Mouse (Mus musculus): ENCODE measurements at regions not wholly inside any gene's neighbourhood (a gene's known extent, or its start where the extent isn't known, plus 50 kb on each side); places are given as distances from the start of the nearest gene placed in this dataset.

DNA sequence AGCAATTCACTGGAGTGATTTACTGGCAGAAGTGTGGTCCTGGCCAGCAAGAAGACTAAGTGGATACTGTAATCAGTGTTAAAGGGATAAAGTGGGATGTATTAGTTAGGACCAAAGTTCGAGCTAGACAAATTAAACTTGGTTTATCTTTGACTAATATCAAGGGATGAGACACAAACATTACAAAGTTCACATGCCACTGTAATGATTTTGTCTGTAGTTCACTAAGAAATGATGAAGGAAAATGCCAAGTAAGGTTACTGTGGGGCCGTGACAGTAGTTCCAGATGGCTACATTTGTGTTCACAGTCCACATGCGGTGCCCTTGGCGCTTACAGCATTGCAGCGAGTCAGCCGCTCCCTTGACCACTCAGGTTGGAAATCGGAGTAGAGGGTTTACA, 458.2 kb upstream of the Pkn2 start:
- Histone ChIP-seq H3K9me3 (ENCODE audit: control insufficient read depth, low read length) (no peaks in the 10 kb centered on the region), H3K36me3 (ENCODE audit: control insufficient read depth, insufficient read depth, low read length) (no peaks in the 10 kb centered on the region), H3K4me2 (ENCODE audit: low read depth, low read length) (no peak overlapping the region), H3K4me1 (ENCODE audit: control insufficient read depth, insufficient read depth, low read length) (no peaks in the 10 kb centered on the region), H3K27me3 (ENCODE audit: control insufficient read depth, insufficient read depth, low read length) (no peaks in the 10 kb centered on the region), H3K9ac (replicated peaks; ENCODE audit: low read depth, low read length) (no peak overlapping the region), H3K4me3 (ENCODE audit: low read depth, low read length) (no peak overlapping the region), H3K27ac (ENCODE audit: low read depth, low read length) (no peak overlapping the region)
- ATAC-seq (ENCODE audit: low read depth), result no peak
- WGBS, result 95% methylated on average over 7 of the region's 7 CpGs

DNA sequence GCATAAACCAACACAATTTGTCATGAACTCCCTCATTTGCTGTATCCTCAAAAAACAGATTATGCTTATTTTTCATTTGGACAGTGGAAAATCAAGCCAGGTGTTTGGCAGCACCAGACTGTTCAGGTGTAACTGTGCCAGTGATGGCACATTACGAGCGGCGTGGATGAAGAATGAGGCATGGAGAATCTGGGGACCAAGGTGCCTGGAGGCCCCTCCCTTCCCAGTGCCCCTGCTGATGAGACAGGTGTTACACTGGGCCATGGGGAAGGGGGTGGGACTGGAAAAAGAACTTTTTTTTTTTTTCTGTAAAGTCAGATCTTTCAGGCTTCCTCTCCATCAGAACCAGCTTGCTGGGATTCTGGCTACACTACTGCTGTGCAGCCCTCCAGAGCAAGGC, 451.5 kb upstream of the Pkn2 start:
- no peak for ATAC-seq (ENCODE audit: low read depth)
- WGBS, result 92% methylated on average over 3 of the region's 3 CpGs
- Histone ChIP-seq H3K9me3 (ENCODE audit: control insufficient read depth, low read length) (no peaks in the 10 kb centered on the region), H3K36me3 (ENCODE audit: control insufficient read depth, insufficient read depth, low read length) (no peaks in the 10 kb centered on the region), H3K4me2 (ENCODE audit: low read depth, low read length) (no peak overlapping the region), H3K9ac (replicated peaks; ENCODE audit: low read depth, low read length) (no peak overlapping the region), H3K4me1 (ENCODE audit: control insufficient read depth, insufficient read depth, low read length) (no peaks in the 10 kb centered on the region), H3K4me3 (ENCODE audit: low read depth, low read length) (no peak overlapping the region), H3K27me3 (ENCODE audit: control insufficient read depth, insufficient read depth, low read length) (no peaks in the 10 kb centered on the region), H3K27ac (ENCODE audit: low read depth, low read length) (no peak overlapping the region)

DNA sequence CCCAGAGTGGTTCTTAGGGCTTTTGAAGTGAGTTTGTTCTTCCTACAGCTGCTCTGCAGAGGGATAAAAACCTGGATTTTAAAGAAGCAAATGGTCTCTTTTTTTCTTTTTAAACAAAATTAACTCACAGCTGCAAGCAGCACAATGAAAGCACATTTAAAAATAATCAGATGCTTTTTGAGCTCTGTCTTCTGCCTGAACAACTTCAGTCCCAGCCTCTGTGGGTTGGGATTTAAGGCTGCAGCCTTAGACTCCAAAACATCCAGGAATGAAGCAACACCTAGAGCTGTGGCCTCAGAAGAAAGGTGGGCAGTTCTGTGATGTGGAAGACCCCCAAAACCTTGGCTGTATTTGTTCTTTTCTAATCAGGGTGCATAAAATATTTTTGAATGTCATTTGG, 446.7 kb upstream of the Pkn2 start:
- no peak overlapping the region for H3K9ac ChIP-seq (replicated peaks; ENCODE audit: low read depth, low read length)
- no peaks in the 10 kb centered on the region for H3K36me3 ChIP-seq (ENCODE audit: control insufficient read depth, insufficient read depth, low read length)
- ATAC-seq (ENCODE audit: low read depth), result no peak

DNA sequence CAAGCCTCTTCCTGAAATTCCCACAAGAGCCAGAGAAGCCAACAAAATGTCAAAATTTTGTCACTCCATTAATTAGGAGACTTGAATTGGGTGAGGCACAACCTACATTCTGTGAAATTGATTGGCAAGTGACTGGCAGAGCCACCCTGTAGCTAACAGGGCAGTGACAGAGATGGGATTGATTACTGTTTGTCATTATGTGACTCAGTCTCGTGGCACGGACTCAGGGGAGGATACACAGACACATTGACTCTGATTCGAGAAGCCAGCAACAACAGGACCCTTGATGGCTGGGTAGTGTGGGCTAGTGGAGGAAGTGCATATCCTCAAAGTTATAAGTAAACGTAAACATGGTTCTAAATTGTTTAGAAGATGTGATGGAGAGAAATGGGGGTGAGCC, 445.8 kb upstream of the Pkn2 start:
- Histone ChIP-seq H3K4me1 (ENCODE audit: control insufficient read depth, insufficient read depth, low read length) (no peaks in the 10 kb centered on the region), H3K27ac (ENCODE audit: low read depth, low read length) (no peak overlapping the region), H3K4me2 (ENCODE audit: low read depth, low read length) (no peak overlapping the region), H3K9ac (replicated peaks; ENCODE audit: low read depth, low read length) (no peak overlapping the region), H3K4me3 (ENCODE audit: low read depth, low read length) (no peak overlapping the region), H3K27me3 (ENCODE audit: control insufficient read depth, insufficient read depth, low read length) (no peaks in the 10 kb centered on the region), H3K9me3 (ENCODE audit: control insufficient read depth, low read length) (no peaks in the 10 kb centered on the region), H3K36me3 (ENCODE audit: control insufficient read depth, insufficient read depth, low read length) (no peaks in the 10 kb centered on the region)
- 84% methylated on average over 4 of the region's 4 CpGs for WGBS
- no peak for ATAC-seq (ENCODE audit: low read depth)

More for the DNA sequence above, 446.7 kb upstream of the Pkn2 start:
- no peaks in the 10 kb centered on the region for H3K4me1 ChIP-seq (ENCODE audit: control insufficient read depth, insufficient read depth, low read length)
- no peaks in the 10 kb centered on the region for H3K9me3 ChIP-seq (ENCODE audit: control insufficient read depth, low read length)
- H3K27me3 ChIP-seq (ENCODE audit: control insufficient read depth, insufficient read depth, low read length), result no peaks in the 10 kb centered on the region
- H3K4me2 ChIP-seq (ENCODE audit: low read depth, low read length), result no peak overlapping the region
- H3K4me3 ChIP-seq (ENCODE audit: low read depth, low read length), result no peak overlapping the region
- H3K27ac ChIP-seq (ENCODE audit: low read depth, low read length), result no peak overlapping the region

DNA sequence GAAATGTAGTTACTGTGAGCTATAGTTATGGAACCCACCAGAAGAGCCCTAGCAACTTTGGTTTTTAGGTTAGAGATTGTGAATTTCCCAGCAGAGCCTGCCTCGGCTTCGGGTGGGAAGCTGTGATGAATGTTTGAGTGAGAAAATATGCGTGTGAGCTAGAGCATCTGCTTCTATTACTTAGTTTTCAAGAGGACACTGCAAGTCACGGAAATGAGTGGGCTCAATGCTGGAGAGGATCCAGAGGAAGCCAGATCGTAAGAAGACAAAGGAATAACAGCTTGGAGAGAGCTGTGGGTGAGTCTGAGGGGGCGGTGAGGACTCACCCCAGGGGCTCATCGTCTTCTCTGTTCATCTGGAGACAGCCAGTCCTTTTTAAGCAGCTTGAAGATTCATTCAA, 434.7 kb upstream of the Pkn2 start:
- H3K9ac ChIP-seq (replicated peaks; ENCODE audit: low read depth, low read length), result no peak overlapping the region
- H3K27me3 ChIP-seq (ENCODE audit: control insufficient read depth, insufficient read depth, low read length), result no peaks in the 10 kb centered on the region
- WGBS, result 53% methylated on average over 7 of the region's 7 CpGs
- no peaks in the 10 kb centered on the region for H3K4me1 ChIP-seq (ENCODE audit: control insufficient read depth, insufficient read depth, low read length)
- no peak for ATAC-seq (ENCODE audit: low read depth)
- no peak overlapping the region for H3K4me3 ChIP-seq (ENCODE audit: low read depth, low read length)
- no peak overlapping the region for H3K27ac ChIP-seq (ENCODE audit: low read depth, low read length)
- H3K36me3 ChIP-seq (ENCODE audit: control insufficient read depth, insufficient read depth, low read length), result no peaks in the 10 kb centered on the region
- no peaks in the 10 kb centered on the region for H3K9me3 ChIP-seq (ENCODE audit: control insufficient read depth, low read length)
- no peak overlapping the region for H3K4me2 ChIP-seq (ENCODE audit: low read depth, low read length)

DNA sequence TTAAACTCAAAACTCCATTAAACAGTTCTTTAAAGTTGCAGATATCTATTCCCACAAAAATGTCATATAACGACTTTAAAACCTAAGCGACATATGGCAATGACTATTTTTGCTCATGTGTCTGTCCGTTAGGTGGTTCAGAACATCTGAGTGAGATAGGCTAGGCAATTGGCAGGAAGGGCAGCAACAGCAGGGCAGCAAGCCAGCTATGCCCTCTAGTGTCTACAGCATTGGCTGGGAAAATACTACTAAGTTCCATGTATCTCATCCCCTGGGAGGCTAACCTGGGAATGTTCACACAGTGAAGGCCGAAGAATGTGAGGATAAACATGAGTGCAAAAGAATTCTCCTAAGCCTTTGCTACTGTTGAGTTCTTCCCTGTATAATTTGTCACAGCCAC, 410.0 kb upstream of the Pkn2 start:
- Histone ChIP-seq H3K4me3 (ENCODE audit: low read depth, low read length) (no peak overlapping the region), H3K4me2 (ENCODE audit: low read depth, low read length) (no peak overlapping the region), H3K9ac (replicated peaks; ENCODE audit: low read depth, low read length) (no peak overlapping the region), H3K9me3 (ENCODE audit: control insufficient read depth, low read length) (no peaks in the 10 kb centered on the region), H3K36me3 (ENCODE audit: control insufficient read depth, insufficient read depth, low read length) (no peaks in the 10 kb centered on the region), H3K4me1 (ENCODE audit: control insufficient read depth, insufficient read depth, low read length) (no peaks in the 10 kb centered on the region), H3K27ac (ENCODE audit: low read depth, low read length) (no peak overlapping the region), H3K27me3 (ENCODE audit: control insufficient read depth, insufficient read depth, low read length) (no peaks in the 10 kb centered on the region)
- 94% methylated on average over 4 of the region's 4 CpGs for WGBS
- no peak for ATAC-seq (ENCODE audit: low read depth)

DNA sequence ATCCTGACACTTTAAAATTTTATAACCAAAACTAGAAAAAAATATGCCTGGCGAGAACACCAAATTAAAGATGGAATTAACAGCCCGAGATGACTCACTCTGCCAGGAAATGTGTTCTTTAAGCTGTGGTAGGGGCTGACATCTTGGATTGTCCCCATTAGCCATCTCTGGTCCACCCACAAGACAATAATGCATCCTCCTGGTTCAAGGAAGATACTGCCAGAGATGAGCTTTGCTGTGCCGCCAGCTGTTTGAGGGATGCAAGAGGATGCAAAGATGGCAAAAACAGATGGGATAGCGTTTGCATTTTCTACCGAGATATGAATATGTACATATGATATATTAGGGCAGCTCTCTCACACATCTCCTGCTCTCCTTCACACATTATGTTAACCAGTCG, 382.3 kb upstream of the Pkn2 start:
- ATAC-seq (ENCODE audit: low read depth), result no peak
- H3K4me1 ChIP-seq (ENCODE audit: control insufficient read depth, insufficient read depth, low read length), result no peaks in the 10 kb centered on the region
- H3K4me3 ChIP-seq (ENCODE audit: low read depth, low read length), result no peak overlapping the region
- no peak overlapping the region for H3K4me2 ChIP-seq (ENCODE audit: low read depth, low read length)
- H3K36me3 ChIP-seq (ENCODE audit: control insufficient read depth, insufficient read depth, low read length), result no peaks in the 10 kb centered on the region
- H3K27me3 ChIP-seq (ENCODE audit: control insufficient read depth, insufficient read depth, low read length), result no peaks in the 10 kb centered on the region
- H3K9me3 ChIP-seq (ENCODE audit: control insufficient read depth, low read length), result no peaks in the 10 kb centered on the region
- H3K9ac ChIP-seq (replicated peaks; ENCODE audit: low read depth, low read length), result no peak overlapping the region
- H3K27ac ChIP-seq (ENCODE audit: low read depth, low read length), result no peak overlapping the region
- 94% methylated on average over 6 of the region's 6 CpGs for WGBS

DNA sequence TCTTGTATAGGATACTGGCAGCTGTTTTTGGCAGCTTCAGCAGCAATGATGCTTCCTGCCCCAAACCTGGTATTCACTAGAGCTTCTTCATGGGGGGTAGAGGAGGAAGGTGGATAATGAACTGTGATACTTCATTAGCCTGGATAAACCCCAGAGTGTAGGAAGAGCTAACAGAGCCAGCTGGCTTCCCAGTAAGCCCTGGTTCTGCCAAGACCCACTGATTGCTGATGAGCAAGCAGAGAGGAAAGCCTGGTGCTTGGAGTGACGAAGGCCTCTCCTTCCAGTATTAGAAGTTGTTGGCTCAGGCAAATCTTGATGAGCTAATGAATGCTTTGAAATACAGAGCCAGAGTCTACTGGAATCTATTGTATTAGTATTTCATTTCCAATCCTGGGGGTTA, 370.8 kb upstream of the Pkn2 start:
- H3K9me3 ChIP-seq (ENCODE audit: control insufficient read depth, low read length), result no peaks in the 10 kb centered on the region
- H3K4me2 ChIP-seq (ENCODE audit: low read depth, low read length), result no peak overlapping the region
- 81% methylated on average over 1 of the region's 1 CpGs for WGBS
- no peaks in the 10 kb centered on the region for H3K27me3 ChIP-seq (ENCODE audit: control insufficient read depth, insufficient read depth, low read length)
- no peak overlapping the region for H3K27ac ChIP-seq (ENCODE audit: low read depth, low read length)
- no peaks in the 10 kb centered on the region for H3K36me3 ChIP-seq (ENCODE audit: control insufficient read depth, insufficient read depth, low read length)
- H3K4me3 ChIP-seq (ENCODE audit: low read depth, low read length), result no peak overlapping the region
- H3K9ac ChIP-seq (replicated peaks; ENCODE audit: low read depth, low read length), result no peak overlapping the region
- ATAC-seq (ENCODE audit: low read depth), result no peak
- H3K4me1 ChIP-seq (ENCODE audit: control insufficient read depth, insufficient read depth, low read length), result no peaks in the 10 kb centered on the region

DNA sequence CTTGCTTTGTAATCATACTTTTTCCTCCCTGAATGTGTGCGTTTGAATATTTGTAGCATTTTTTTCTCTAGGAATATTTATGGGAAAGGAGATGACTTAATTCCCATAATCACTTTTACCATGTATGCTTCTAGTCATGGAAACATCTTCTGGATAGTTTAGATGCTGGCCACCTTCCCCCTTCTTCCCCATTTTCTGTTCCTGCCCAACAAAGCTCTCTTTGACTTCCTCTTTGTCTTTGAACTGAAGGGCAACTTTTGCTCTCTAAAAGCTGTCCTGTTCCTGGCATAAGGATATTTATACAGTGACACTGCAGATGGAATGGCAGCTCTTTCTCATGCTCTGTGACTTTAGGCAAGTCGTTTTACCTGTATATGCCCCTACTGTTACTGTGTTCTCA, 370.2 kb upstream of the Pkn2 start:
- Histone ChIP-seq H3K27me3 (ENCODE audit: control insufficient read depth, insufficient read depth, low read length) (no peaks in the 10 kb centered on the region), H3K9me3 (ENCODE audit: control insufficient read depth, low read length) (no peaks in the 10 kb centered on the region), H3K4me1 (ENCODE audit: control insufficient read depth, insufficient read depth, low read length) (no peaks in the 10 kb centered on the region), H3K27ac (ENCODE audit: low read depth, low read length) (no peak overlapping the region), H3K4me3 (ENCODE audit: low read depth, low read length) (no peak overlapping the region), H3K9ac (replicated peaks; ENCODE audit: low read depth, low read length) (no peak overlapping the region), H3K4me2 (ENCODE audit: low read depth, low read length) (no peak overlapping the region), H3K36me3 (ENCODE audit: control insufficient read depth, insufficient read depth, low read length) (no peaks in the 10 kb centered on the region)
- ATAC-seq (ENCODE audit: low read depth), result no peak
- 76% methylated on average over 2 of the region's 2 CpGs for WGBS

DNA sequence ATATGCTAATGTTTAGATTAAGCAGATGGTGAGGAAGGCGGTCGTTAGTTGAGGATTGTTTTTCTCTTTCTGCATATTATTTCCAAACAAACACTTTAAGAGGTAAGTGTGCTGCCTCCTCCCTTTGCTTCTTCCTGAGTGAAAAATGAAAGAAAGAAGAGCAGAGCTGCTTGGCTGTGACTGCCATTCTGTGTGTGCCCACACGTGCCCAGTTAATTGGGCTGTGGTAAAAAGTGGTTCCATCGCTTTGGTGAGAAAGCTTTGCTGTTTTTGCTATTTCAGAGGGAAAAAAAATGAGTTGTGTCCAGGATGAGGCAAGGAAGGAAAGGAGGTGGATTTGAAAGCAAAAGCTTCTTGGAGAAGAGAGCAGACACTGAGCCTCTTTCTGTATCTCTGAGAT, 360.9 kb upstream of the Pkn2 start:
- Histone ChIP-seq H3K9me3 (ENCODE audit: control insufficient read depth, low read length) (no peaks in the 10 kb centered on the region), H3K4me3 (ENCODE audit: low read depth, low read length) (no peak overlapping the region), H3K9ac (replicated peaks; ENCODE audit: low read depth, low read length) (no peak overlapping the region), H3K27ac (ENCODE audit: low read depth, low read length) (no peak overlapping the region), H3K27me3 (ENCODE audit: control insufficient read depth, insufficient read depth, low read length) (no peaks in the 10 kb centered on the region), H3K4me2 (ENCODE audit: low read depth, low read length) (no peak overlapping the region), H3K36me3 (ENCODE audit: control insufficient read depth, insufficient read depth, low read length) (no peaks in the 10 kb centered on the region), H3K4me1 (ENCODE audit: control insufficient read depth, insufficient read depth, low read length) (no peaks in the 10 kb centered on the region)
- WGBS, result 76% methylated on average over 4 of the region's 4 CpGs
- no peak for ATAC-seq (ENCODE audit: low read depth)

All from neural tube, embryonic 14.5 days (tissue).